In genomic region chr2:91324761-91325421, GRCm38 (mm10) we compare ENCODE assay signal across 8 mouse cellular contexts.
DNase-seq lines count a peak whose midpoint lies in the region; ATAC-seq and TF ChIP-seq lines count a peak whose summit lies in the region.

No protein-coding gene starts in this region.

- TF ChIP-seq CTCF in gastrocnemius, adult 2 months (IDR thresholded peaks at IDR 0.05): no peak

- peak overlapping the region; percentile 68 for H3K27ac ChIP-seq in gastrocnemius, adult 2 months

- ATAC-seq in erythroblast, adult 5-6 weeks (replicated peaks; ENCODE audit: low FRiP score, poor library complexity, severe bottlenecking): no peak

- intact Hi-C loops in gastrocnemius, adult 2 months (cut with DNase I): no loop called here

- peak; percentile 35 for DNase-seq in gastrocnemius, adult 2 months
- no peak for DNase-seq in gastrocnemius, postnatal 10 days
- DNase-seq in brain, embryonic 18.5 days (ENCODE audit: low read depth, low spot score): peak; percentile 42
- peak; percentile 41 for DNase-seq in gastrocnemius, postnatal 25 days
- DNase-seq in lung, postnatal 4 days: peak; percentile 51 to 86
- DNase-seq in urinary bladder, adult 2 months (ENCODE audit: low spot score): no peak
- DNase-seq in natural killer cell, adult 2 months (ENCODE audit: low spot score in 2 of 2): no peak

- H3K4me3 ChIP-seq in gastrocnemius, adult 2 months: no peak overlapping the region

Comparison
In these comparisons a context has a peak if more than half of its experiments do, and no peak if none do; other contexts are left out.
1. DNase-seq: peak in gastrocnemius, adult 2 months (single experiment), brain, embryonic 18.5 days (single experiment), gastrocnemius, postnatal 25 days (single experiment) and lung, postnatal 4 days (2 of 2); none in gastrocnemius, postnatal 10 days (single experiment), urinary bladder, adult 2 months (single experiment) and natural killer cell, adult 2 months (0 of 2).